Mouse (Mus musculus): ENCODE results near the gene Tdrkh. TPM values are rescaled to one million over a fixed set of nuclear protein-coding genes. Genes with fewer than 3 reads are reported as not detected.

Gene Tdrkh
- total RNA-seq, 2 experiments from 2014 or later: 43.9 to 47.7 TPM

DNA sequence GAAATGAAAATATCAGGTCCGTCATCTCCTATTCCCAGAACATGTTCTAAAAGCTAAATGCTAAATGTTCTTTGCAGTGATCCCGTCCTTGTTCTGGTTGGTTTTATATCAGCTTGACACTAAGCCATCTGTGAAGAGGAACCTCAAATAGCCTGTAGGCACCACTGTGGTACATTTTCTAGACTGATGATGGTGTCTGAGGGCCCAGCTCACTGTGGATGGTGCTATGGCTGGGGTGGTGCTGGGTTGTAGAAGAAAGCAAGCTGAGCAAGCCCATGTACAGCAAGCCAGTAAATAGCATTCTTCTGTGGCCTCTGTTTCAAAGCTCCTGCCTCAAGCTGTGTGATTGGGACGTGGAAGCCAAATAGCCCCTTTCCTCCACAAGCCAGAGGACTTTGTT lies 44.0 kb downstream of the Tdrkh start:
- no peak for DNase-seq (ENCODE audit: low spot score in 2 of 2)

- DNase-seq (ENCODE audit: low spot score in 2 of 2): no peak
Observed at GRCm38 (mm10) chr3:94459834-94460233, 46.8 kb downstream of the Tdrkh start.

- DNase-seq (ENCODE audit: low spot score in 2 of 2): peak; percentile 20 to 38
Observed at GRCm38 (mm10) chr3:94463926-94464578, 51.0 kb downstream of the Tdrkh start.

- DNase-seq (ENCODE audit: low spot score in 2 of 2): peak; percentile 57 to 68
Observed at GRCm38 (mm10) chr3:94465632-94466430, 52.8 kb downstream of the Tdrkh start.

GRCm38 (mm10) chr3:94468931-94469330 lies 55.9 kb downstream of the Tdrkh start:
- DNase-seq (ENCODE audit: low spot score in 2 of 2): no peak

DNA sequence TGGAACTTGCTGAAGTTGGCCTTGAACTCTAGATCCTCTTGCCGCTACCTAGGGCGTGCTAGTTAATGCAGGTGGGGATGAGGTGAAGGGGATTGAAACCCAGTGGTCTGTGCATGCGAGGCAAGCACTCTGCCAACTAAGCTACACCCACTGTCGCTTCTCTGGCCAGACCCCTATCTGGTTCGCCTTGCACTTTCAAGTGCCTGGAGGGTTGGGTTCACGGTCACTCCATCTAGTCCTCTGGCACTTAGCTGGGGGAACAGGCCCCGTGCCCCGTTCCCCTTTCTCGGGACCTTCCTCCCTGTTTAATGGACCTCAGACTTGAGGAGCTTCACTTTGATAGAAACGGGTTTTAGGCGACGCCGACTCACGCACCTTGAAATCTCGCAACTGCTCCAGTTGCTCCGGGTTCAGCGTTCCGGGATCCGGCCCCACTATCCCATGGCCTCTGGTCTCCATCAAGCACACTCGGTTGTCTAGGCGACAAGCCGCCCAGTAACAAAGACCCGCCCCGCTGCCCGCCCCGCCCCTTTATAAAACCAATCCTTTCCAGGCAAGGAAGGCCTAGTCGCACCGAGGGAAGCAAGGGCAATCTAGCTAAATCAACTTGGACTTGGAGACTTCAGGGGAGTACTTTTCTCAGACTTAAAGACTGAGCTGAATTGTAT lies 59.5 kb downstream of the Tdrkh start:
- DNase-seq (ENCODE audit: low spot score in 2 of 2): no peak

GRCm38 (mm10) chr3:94473115-94473505 lies 60.0 kb downstream of the Tdrkh start:
- DNase-seq (ENCODE audit: low spot score in 2 of 2): no peak

DNA sequence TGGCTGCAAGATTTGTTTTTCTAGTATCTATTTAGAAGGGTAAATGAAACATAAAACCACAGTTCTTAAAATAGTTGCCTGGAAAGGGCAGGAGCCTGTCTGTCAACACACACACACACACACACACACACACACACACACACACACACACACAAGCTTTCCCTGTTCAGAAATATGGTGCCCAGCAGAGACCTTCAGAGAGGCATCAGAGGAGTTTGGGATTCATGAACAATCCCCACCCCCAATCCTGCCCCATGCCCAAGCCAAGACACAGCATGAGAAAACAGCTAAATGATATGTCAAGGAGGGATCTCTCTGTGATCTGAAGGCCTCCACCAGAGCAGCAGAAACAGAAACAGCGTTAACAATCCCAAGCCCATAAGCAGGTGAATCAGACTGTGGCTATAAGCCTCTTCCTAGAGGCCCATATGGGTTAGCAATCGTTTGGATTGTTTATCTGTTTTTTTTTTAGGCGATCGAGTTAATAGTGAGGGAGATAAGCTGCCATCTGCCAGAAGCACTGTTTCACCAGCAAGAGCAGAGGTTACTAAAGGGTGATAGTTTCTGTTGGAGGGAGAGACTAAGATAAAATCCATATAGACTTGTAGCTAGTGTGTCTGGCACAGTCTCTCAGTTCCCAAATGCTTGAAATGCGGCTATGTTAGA lies 60.6 kb downstream of the Tdrkh start:
- no peak for DNase-seq (ENCODE audit: low spot score in 2 of 2)

- DNase-seq (ENCODE audit: low spot score in 2 of 2): no peak
Observed at GRCm38 (mm10) chr3:94476301-94477035, 63.4 kb downstream of the Tdrkh start.

- DNase-seq (ENCODE audit: low spot score in 2 of 2): no peak
Observed at GRCm38 (mm10) chr3:94477444-94477843, 64.4 kb downstream of the Tdrkh start.

DNA sequence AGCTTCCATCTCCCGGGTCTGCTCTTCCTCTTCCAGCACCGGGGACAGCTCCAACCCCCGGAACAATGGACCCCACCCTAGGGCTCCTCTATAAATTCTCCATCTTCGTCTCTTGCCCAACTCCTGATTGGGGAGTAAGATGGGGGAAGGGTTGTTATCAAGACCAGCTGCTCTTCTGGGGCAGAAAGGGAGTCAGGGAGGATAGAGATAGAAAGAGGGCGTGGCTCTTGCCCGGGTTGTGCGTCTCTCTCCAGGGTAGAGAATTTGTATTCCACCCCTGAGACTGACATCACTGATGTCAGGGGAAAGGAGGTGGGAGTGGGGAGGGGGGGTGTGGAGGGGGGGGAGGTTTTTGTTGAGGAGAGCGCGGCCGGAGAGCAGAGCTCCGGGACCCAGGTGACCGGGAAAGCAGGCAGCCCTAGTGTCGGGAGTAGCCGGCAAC lies 64.9 kb downstream of the Tdrkh start, which contains the start of gene Celf3:
Gene Celf3, plus strand, starts transcription at position 315 of the 442 bp plus-strand sequence.
- peak; percentile 75 to 82 for DNase-seq (ENCODE audit: low spot score in 2 of 2)

- no peak for DNase-seq (ENCODE audit: low spot score in 2 of 2)
Observed at GRCm38 (mm10) chr3:94478591-94479169, 65.6 kb downstream of the Tdrkh start.

DNA sequence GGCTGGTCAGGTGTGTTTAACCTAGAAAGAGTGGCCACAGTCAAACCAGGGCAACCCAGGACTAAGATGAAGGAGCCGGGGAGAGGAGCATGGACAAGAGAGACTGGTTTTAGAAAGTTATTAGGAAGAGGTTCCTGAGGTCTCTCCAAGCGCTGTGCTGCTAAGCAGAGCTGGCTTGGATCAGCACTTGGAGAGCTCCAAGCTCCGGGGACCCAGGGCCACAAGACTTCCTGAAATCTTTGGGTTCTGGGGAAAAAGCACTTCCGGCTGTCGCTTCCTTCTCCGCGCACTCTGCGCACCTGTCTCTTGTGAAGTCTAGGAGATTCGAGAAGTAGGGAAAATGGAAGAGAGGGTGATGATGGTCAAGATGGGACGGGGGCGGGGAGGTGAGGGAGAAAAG lies 66.5 kb downstream of the Tdrkh start:
- DNase-seq (ENCODE audit: low spot score in 2 of 2): no peak

DNA sequence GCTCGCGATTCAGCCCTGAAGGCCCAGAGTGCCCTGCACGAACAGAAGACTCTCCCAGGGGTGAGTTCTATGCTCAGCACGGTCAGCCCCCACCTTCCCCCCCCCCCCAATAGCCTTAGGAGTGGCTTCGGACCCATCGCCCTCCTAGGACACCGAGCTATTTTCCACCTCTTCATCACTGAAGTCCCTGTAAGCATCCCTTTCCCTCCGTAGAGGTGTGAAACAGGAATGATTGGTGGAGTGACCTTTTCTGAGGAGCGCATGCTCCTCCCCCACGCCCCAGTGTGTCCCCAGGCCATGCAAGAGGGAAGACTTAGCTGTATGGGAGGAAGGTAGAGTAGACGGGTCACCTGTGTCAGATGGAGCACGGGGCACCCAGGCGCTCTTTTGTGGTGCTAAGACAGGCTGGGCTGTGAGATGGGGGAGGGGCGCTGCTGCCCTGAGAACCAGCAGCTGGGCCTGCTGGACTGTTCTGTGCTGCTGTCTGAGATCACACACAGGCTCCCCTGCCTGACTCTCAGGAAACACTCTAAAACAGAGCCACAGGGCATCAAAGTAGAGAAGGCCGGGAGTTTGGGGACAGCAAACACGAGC lies 67.3 kb downstream of the Tdrkh start, which contains the start of gene Riiad1:
Gene Riiad1, minus strand, starts transcription at position 51 of the 594 bp plus-strand sequence.
- no peak for DNase-seq (ENCODE audit: low spot score in 2 of 2)

GRCm38 (mm10) chr3:94481429-94481828 lies 68.4 kb downstream of the Tdrkh start:
- DNase-seq (ENCODE audit: low spot score in 2 of 2): no peak

DNA sequence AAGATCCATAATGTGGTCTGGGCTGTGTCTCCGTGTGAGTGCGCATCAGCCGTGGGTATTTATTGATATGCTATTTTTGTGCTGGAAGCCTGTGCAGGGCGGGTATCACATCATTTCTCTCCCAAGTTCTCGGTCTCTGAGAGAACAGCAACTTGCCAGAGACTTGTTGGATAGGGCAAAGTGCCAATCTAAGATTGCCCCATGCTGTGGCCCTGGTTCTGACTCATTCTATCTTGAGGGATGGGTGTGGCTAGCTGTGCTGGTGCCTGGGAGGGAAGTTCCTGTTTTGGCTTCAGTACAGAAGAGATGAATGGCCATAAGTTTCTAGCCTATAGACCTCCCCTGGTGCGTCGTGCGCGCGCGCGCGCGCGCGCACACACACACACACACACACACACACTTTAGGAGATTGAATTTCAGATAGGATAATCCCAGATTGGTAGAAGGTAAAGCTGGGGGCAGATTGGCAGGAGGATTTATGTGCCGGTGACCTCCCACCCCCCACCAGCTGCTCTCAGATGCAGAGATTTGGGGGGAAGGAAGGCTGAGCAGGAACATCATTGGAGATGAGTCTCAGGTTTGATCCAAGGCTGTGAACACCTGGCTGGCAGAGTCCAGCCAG lies 69.8 kb downstream of the Tdrkh start:
- no peak for DNase-seq (ENCODE audit: low spot score in 2 of 2)

DNA sequence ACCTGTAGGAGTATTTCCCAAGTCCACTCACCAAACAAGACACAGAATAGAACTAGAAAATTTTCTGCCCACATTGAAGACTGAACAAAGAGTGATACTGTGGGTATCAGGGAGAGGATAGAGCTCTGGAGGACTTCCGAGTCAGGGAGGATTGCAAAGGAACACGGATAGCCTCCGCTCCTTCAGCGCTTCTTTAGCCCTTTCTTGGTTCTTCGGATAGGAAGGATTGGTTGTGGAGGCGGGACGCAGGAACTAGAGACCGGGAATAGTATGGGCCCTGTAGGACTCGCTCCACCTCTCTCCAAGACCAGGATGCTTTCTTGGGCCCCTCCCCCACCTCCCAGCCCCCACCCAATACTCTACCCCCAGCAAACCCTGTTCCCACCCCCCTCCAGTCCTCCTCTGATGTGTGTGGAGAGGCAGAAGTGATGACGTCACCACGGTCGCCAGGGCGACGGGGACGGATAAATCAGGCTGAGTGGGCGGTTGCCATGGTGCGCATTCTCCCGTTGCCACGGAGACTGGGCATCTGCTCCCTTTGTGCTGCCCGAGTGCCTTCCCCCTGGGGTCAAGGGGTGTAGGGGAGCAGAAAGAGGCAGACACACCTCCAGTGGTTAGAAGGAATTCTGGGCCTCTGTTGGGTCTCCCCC lies 70.8 kb downstream of the Tdrkh start:
- DNase-seq (ENCODE audit: low spot score in 2 of 2): peak; percentile 93 to 94
